Mouse (Mus musculus) intestine, postnatal 0 days (tissue): ENCODE results near the gene Mrpl16. TPM values are rescaled to one million over a fixed set of nuclear protein-coding genes. Genes with fewer than 3 reads are reported as not detected.
A peak's percentile ranks its signal among the peaks of the same experiment; 100 is the strongest.

Experiments
- ATAC-seq: fragments of 200-750 bp; cut with Nextera tagmentation; 2 replicates; pipeline ENCODE4 v1.8.0; 2017; ENCODE audit warnings: mild to moderate bottlenecking, moderate TSS enrichment, moderate library complexity
- H3K27ac ChIP-seq: fragments of 300-500 bp; sonication (generic); 2 replicates; pipeline ENCODE4 v1.5.1; 2014; ENCODE audit warnings: mild to moderate bottlenecking, low read depth, low read length, moderate library complexity
- H3K27me3 ChIP-seq: fragments of 300-500 bp; sonication (generic); replicated peaks from 2 replicates; pipeline ENCODE4 v1.6.1; 2014; ENCODE audit warnings: low read length, mixed read lengths; ENCODE audit not compliant: control insufficient read depth, insufficient read depth
- H3K36me3 ChIP-seq: fragments of 300-500 bp; sonication (generic); 2 replicates; pipeline ENCODE4 v1.6.1; 2014; ENCODE audit warnings: mild to moderate bottlenecking, moderate library complexity; ENCODE audit not compliant: control insufficient read depth, insufficient read depth
- H3K4me1 ChIP-seq: fragments of 300-500 bp; sonication (generic); replicated peaks from 2 replicates; pipeline ENCODE4 v1.6.1; 2014; ENCODE audit warnings: antibody characterized with exemption, low read length, mixed read lengths; ENCODE audit not compliant: control insufficient read depth, insufficient read depth
- H3K4me2 ChIP-seq: fragments of 300-500 bp; sonication (generic); replicated peaks from 2 replicates; pipeline ENCODE4 v1.6.1; 2014; ENCODE audit warnings: low read depth, mild to moderate bottlenecking, moderate library complexity
- H3K4me3 ChIP-seq: fragments of 300-500 bp; sonication (generic); 2 replicates; pipeline ENCODE4 v1.5.1; 2014; ENCODE audit warnings: low read depth, low read length
- H3K9ac ChIP-seq: fragments of 300-500 bp; sonication (generic); 2 replicates; pipeline ENCODE4 v1.6.1; 2014; ENCODE audit warnings: mild to moderate bottlenecking, low read depth, low read length
- H3K9me3 ChIP-seq: fragments of 300-500 bp; sonication (generic); 2 replicates; pipeline ENCODE4 v1.6.1; 2016; ENCODE audit warnings: mixed run types; ENCODE audit not compliant: control insufficient read depth
- CTCF ChIP-seq: sonication (generic); IDR thresholded peaks from 2 replicates; pipeline ENCODE4 v1.5.1; 2016; ENCODE audit warnings: low read depth, mild to moderate bottlenecking, control low read depth, antibody characterized with exemption, moderate library complexity
- WGBS: fragments of 180-500 bp; shearing (Covaris S2); extraction: QIAGEN DNeasy Blood & Tissue Kit; methylation state at CpG from one replicate; pipeline ENCODE4 v1.1.7; 2014; 5-methylcytosine and 5-hydroxymethylcytosine counted together
- polyA plus RNA-seq: library from polyadenylated mRNA; unstranded; fragments of >200 nt; fragmentation: Nextera tagmentation; extraction: Ambion mirVana; gene quantifications from 2 replicates; pipeline ENCODE4 v1.2.1, GENCODE M21; 2015

Gene Mrpl16
- 54.0 and 54.7 TPM in 2 replicates for polyA plus RNA-seq

DNA sequence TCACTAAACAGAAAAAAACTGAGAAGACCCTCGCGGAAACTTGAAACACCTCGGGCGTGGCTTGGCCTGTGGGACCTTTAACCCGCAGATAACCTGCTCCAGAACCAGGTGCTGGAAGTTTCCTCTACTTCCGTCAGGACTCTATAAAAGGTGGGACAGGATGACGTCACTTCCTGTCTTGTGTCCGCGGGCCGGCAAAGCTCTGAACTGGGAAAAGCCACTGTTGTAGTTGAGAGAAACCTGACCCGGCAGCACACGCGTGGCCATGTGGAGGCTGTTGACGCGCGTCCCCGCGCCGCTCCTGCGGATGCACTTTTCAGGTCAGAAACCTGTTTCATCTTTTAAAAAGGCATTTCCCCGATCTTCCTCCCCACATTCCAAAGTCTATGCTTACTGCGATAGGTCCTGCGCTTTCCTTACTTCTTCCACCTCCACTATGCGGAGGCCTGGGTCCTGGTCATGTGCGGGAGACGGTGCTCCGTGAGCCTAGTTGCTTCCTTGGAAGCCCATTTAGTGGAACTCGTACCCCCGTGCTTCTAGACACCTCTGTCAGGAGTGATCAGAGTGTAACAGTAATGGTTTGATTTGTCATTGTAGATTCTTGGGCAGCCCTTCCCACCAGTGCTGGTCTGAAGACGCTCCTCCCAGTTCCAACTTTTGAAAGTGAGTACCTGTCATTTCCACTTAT is at the start of gene Mrpl16:
Gene Mrpl16 (plus strand): TSS at position 187 of the 688 bp plus-strand sequence.
- Histone ChIP-seq H3K4me3 (peak within 1 kb of the TSS; percentile 70), H3K4me1 (no peaks in the 10 kb centered on the region), H3K9ac (peak within 1 kb of the TSS; percentile 79), H3K9me3 (no peaks in the 10 kb centered on the region), H3K36me3 (peaks cover 15% of the 10 kb centered on the region), H3K4me2 (peak within 1 kb of the TSS; percentile 90), H3K27ac (peak within 1 kb of the TSS; percentile 73), H3K27me3 (no peaks in the 10 kb centered on the region)
- TF ChIP-seq CTCF, result no peak
- ATAC-seq, result peak; percentile 86
- WGBS, result under 1% methylated on average over 30 of the region's 30 CpGs

DNA sequence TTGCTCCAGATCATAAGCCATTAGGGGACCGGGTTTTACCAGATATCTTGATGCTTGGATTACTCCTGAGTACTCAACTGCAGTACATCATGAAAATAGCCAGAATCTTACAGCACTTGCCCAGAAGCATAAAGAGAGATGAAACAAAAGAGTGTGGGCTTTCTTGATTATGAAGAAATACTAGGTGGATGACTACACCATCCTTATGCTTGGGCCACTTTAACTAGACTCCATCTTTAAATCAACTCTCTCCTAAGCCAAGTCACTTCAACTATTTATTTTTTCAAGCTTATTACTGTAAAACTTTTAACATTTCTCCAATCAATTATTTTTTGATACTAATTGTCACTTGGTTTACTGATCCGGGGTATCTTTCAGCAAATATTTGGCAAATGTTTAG is 46.3 kb upstream of the Mrpl16 start:
- TF ChIP-seq CTCF, result no peak
- Histone ChIP-seq H3K27ac (no peak overlapping the region), H3K36me3 (no peaks in the 10 kb centered on the region), H3K27me3 (no peaks in the 10 kb centered on the region), H3K9ac (no peak overlapping the region), H3K4me3 (no peak overlapping the region), H3K4me2 (no peak overlapping the region), H3K9me3 (no peaks in the 10 kb centered on the region), H3K4me1 (no peaks in the 10 kb centered on the region)
- no peak for ATAC-seq
- 57% methylated on average over 2 of the region's 2 CpGs for WGBS

DNA sequence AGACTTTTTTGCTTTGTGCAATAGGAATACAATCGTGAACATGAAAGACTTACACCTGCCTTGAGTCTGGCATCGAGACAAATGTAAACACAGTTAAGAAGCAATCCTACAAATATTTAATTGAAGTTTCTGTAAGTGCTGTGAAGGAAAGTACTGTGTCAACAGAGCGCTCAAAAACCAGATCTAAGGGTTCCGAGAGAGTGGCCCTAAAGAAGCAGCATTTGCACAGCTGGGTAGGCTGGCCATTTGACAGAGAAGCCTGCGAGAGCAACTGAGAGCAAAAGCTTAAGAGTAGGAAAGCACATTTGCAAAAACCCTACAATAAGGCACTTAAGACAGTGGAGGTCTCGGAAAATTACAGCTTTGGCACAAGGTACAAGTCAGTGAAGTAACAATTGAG is 45.9 kb upstream of the Mrpl16 start:
- H3K36me3 ChIP-seq, result no peaks in the 10 kb centered on the region
- no peaks in the 10 kb centered on the region for H3K9me3 ChIP-seq
- no peak overlapping the region for H3K4me2 ChIP-seq
- no peak for ATAC-seq
- H3K4me3 ChIP-seq, result no peak overlapping the region
- 38% methylated on average over 6 of the region's 6 CpGs for WGBS
- TF ChIP-seq CTCF, result no peak
- no peaks in the 10 kb centered on the region for H3K4me1 ChIP-seq
- H3K27me3 ChIP-seq, result no peaks in the 10 kb centered on the region
- H3K27ac ChIP-seq, result no peak overlapping the region
- no peak overlapping the region for H3K9ac ChIP-seq

DNA sequence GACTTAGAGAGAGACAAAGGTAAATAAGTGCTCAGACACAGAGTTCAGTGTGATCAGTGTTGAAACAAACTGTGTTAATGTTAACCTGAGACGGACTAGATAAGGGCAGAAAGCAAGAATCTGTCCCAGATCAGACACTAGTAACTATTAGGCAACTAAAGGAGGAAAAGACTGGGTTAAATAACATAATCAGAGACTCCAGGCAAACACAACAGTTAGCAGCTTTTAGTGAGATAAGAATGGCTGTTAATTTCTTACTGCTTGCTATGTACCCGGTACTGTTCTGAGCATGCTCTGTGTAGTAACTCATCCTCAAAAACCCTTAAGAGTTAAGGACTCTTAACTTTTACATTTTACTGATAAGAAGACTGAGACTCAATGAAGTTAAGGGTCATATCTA is 44.3 kb upstream of the Mrpl16 start:
- no peak overlapping the region for H3K9ac ChIP-seq
- no peak for TF ChIP-seq CTCF

DNA sequence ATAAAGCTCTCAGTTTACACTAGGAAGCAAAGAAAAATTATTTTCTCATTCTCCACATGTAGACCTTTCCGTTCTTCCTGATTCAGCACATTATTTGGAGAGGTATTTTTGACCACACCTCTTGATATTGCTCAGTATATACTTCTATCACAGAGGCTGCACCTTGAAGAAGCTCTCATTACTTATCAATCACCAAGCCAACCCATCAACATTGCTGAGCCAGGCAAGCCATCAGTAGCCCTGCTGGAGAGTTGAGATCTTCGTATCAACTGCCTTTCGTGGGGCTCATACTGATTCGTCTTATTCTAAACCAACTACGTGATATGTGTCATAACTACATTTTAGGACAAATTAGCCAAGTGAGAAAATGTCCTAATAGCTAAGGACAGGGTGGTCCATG is 42.9 kb upstream of the Mrpl16 start:
- Histone ChIP-seq H3K36me3 (no peaks in the 10 kb centered on the region), H3K4me1 (no peaks in the 10 kb centered on the region), H3K4me2 (no peak overlapping the region), H3K27me3 (no peaks in the 10 kb centered on the region), H3K9me3 (no peaks in the 10 kb centered on the region), H3K9ac (no peak overlapping the region), H3K27ac (no peak overlapping the region), H3K4me3 (no peak overlapping the region)
- no peak for TF ChIP-seq CTCF
- ATAC-seq, result no peak
- WGBS, result 96% methylated on average over 5 of the region's 5 CpGs

More for the DNA sequence above, 44.3 kb upstream of the Mrpl16 start:
- no peak for ATAC-seq
- H3K27me3 ChIP-seq, result no peaks in the 10 kb centered on the region
- no peak overlapping the region for H3K4me3 ChIP-seq
- WGBS, result 44% methylated on average over 2 of the region's 2 CpGs
- no peaks in the 10 kb centered on the region for H3K9me3 ChIP-seq
- H3K4me2 ChIP-seq, result no peak overlapping the region
- H3K27ac ChIP-seq, result no peak overlapping the region
- H3K4me1 ChIP-seq, result no peaks in the 10 kb centered on the region
- H3K36me3 ChIP-seq, result no peaks in the 10 kb centered on the region

DNA sequence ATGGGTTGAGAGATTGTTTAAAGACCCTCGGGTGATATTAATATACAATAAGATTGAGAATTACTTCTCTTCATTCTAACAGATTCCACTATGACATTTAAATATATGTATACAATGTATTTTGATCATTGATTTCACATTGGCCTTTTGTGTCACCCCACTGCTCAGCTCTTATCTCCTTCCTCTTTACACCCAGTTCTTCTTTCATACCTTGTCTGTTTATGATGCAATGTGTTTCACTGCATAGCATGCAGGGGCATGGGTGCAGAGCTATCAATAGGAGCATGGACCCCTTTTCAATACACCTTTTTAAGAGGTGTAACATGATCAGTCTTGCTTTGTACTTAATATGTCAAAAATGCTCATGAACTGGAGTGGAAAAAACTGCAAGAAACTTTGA is 39.9 kb upstream of the Mrpl16 start:
- Histone ChIP-seq H3K4me3 (no peak overlapping the region), H3K4me1 (no peaks in the 10 kb centered on the region), H3K4me2 (no peak overlapping the region), H3K9ac (no peak overlapping the region), H3K27me3 (no peaks in the 10 kb centered on the region), H3K27ac (no peak overlapping the region), H3K9me3 (no peaks in the 10 kb centered on the region), H3K36me3 (no peaks in the 10 kb centered on the region)
- WGBS, result 77% methylated on average over 1 of the region's 1 CpGs
- no peak for ATAC-seq
- no peak for TF ChIP-seq CTCF
